Mouse (Mus musculus) cerebellum, adult 11-12 months (tissue): ENCODE data around the gene Cyp3a57.
"Not testable (repeated sequence)": the region's sequence is repeated elsewhere in the genome, so short reads cannot be mapped to it uniquely, and the experiment has no call there.

Source experiments
- DNase-seq: peaks from one replicate; pipeline ENCODE4 v3.0.0; 2022

The Cyp3a57 gene

DNA sequence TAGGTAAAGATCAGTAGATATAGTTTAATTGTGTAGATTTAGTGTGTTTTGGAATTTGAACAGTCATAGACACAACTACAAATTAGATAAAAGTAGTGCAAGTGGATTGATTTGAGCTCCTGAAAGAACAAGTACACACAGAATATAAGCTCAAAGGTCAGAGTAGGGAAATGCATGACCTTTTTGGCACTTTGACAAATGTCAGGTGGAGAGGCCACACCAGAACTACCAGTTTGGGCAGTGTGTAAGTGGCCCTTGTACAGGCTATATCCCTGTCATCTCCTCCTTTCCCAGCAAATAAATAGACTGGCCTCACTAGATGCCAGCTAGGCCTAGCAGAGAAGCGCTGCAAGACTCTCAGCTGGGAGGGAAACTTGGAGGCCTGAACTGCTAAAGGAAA lies at the start of gene Cyp3a57:
Cyp3a57 (plus strand) TSS at position 339 of the 400 bp plus-strand sequence.
- DNase-seq = no peak

DNA sequence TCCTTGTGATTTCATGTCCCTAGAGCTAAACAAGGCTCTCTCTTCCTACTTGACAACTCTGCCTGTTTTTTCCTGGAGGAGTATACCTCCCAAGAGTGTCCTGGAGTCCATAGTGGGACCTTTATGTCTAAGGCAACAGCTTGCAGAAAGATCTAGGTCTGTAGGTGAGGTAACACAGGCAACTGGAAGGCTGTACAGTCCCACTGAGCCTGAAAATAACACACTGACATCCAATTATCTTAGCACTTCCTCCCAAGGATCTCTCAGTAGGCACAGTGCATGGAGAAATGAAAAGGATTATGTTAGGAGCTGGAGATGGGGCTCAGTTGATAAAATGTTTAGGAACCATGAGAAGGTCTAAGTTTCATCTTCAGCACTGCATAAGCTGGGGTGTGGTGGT lies 44.6 kb upstream of the Cyp3a57 start:
- DNase-seq = no peak

DNA sequence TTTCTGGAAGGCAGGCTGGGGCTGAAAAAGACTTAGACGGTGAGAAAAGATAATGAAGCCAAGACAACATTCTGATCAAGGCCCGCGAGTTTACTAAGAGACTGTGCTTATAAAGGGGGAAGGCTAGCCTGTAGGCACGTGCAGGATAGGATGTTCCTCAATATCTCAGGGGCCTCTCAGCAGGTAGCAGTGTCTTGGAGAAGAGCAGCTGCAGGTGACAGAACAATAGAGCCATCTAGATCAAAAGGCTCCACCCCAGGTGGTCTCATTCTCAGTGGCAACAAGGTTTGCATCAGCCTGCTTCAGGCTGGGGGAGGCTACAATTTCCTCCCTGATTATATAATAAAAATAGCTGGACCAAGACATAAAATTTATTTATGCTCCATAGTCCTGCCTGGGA lies 43.3 kb upstream of the Cyp3a57 start:
- not testable (repeated sequence) for DNase-seq

DNA sequence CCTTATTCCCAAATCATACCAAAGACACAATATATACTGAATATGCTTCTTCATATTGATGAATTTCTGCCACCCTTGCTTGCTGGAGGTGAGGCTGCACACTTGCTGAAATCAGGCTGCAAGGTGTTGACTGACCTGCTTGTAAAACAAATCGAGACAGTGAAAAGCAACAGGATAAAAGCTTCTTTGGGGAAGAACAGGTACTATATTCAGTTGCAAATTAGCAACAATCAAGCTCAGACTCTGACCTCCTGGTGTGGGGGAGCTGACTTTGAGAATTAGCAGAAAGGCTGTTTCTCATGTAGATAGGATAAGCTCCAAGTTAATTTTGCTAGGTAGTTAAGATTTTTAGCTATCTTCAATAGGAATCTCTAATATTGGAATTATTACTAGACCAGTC lies 42.7 kb upstream of the Cyp3a57 start:
- no peak for DNase-seq

DNA sequence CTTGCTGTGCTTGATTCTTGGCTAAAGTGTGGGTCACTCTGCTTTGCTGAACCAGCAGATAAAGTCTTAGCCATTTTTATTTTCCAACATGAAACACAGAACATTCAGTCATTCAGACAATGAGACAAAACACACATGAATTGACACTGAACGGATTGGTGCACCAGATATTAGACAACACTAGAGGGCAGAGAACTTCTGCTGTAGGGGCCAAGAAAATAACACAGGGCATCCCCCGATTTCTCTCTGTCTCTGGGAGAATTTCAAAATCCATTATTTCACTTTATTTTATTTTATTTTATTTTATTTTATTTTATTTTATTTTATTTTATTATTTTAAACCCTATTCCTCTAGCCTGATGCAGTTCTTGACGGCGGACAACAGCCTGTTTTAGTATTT lies 38.1 kb upstream of the Cyp3a57 start:
- DNase-seq = not testable (repeated sequence)

DNA sequence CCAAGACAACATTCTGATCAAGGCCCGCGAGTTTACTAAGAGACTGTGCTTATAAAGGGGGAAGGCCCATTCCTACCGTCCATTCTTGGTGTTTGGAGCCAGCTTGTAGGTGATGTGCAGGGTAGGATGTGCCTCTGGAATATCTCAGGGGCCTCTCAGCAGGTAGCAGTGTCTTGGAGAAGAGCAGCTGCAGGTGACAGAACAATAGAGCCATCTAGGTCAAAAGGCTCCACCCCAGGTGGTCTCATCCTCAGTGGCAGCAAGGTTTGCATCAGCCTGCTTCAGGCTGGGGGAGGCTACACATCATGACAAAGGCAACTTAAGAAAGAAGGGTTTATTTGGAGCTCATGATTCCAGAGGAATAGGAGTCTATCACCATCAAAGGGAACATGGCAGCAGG lies 37.3 kb upstream of the Cyp3a57 start:
- DNase-seq = not testable (repeated sequence)

DNA sequence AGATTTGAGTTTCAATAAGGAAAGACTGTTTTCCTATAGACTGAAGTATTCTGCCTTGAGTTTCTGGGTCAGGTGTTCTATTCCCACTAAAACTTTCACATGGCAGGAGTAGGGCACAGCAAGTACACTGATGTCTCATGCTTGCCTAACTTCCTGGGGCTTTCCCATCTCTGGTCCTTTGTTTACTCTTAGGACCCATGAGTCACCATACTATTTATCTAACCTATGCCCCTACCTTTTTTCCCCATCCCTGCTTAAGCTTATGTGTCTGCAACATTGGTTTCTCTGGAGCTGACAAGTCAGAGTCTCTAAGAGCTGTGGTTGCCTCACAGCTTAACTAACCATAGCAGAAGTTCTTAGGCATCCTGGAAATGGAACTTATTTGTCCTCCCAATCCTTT lies 31.2 kb upstream of the Cyp3a57 start:
- no peak for DNase-seq

DNA sequence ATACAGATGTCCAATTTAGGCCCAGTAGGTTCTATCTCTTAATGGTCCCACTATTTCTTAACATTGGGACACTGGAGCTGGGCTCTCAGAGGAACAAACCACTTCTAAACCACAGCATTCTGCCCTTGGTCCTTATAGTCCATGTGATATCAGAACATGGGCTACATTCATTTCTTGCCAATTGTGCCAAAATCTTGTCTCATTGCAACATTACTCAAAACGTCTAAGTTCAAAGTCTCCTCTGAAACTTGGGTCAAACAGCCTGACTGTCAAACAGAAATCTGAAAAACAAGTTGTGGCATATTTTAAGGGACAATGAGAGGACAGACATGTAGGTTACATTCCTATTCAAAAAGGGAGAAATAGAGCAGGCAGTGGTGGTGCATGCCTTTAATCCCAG lies 27.9 kb upstream of the Cyp3a57 start:
- no peak for DNase-seq

DNA sequence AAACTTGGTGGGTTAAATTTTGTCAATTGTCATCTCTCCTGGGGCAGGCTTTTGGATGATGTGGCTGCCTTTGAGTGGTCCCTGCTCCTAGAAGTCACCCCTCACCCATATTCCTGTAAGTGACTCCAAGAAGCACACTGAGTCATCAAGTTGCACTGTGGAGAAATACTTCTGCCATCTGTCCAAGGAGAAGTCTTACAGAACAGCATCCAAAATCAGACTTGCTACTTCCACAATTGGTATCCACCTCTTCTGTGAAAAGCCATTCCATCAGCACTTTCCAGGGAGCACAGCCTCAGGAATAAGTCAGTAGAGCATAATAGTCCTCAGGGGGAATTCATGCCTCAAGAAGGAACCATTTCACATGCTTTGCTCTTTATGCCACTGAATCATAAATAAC lies 6.3 kb upstream of the Cyp3a57 start:
- not testable (repeated sequence) for DNase-seq

DNA sequence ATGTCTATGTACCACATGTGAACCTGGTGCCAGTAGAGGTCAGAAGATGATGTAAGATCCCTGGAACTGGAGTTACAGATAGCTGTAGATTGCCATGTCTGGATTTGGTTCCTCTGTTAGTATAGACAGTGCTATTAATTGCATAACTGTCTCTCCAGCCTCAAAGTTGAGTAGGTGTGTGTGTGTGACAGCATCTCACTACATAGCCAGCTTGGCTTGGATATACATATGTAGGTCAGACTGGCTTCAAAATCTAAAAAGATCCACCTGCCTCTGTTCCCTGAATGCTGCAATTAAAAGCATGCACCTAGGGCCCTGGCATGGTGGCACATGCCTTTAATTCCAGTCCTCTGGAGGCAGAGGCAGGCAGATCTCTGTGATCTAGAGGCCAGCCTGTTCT lies 4.6 kb downstream of the Cyp3a57 start:
- DNase-seq = no peak

DNA sequence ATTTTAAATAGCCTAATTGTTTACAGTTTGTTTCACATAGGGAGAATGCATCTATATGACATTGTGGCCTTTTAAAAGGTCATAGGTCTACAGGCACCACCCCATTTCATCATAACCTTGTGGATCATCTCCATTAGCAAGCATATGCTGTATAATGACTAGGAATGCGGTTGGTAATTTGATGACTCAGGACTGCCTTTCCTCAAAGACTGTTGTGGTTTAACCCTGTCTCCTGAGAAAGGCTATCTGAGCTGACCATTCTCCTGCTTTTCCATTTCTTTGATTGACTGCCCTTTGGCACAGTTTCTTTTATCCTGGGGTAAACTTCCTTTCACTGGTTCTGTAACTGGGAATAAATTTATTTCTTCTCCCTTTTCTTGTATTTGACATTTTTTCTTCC lies 8.0 kb downstream of the Cyp3a57 start:
- no peak for DNase-seq

DNA sequence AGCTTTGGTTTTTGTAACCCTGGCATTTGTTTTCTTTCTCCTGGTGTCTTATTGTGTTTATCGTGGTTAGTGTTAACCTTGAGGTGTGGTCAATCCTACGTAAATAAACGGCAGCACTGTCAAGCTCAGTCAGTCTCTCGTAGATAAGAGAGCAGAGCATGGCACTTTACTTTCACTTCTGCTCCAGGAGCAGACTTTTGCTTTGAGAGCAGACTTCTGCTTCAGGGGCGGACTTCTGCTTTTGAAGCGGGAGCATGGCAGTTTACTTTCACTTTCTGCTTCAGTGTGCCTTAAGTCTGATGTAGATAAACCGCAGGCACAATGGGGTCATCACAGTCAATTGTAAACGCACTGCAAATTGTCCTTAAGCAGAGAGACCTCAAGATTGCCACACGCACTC lies 70.3 kb downstream of the Cyp3a57 start:
- not testable (repeated sequence) for DNase-seq

DNA sequence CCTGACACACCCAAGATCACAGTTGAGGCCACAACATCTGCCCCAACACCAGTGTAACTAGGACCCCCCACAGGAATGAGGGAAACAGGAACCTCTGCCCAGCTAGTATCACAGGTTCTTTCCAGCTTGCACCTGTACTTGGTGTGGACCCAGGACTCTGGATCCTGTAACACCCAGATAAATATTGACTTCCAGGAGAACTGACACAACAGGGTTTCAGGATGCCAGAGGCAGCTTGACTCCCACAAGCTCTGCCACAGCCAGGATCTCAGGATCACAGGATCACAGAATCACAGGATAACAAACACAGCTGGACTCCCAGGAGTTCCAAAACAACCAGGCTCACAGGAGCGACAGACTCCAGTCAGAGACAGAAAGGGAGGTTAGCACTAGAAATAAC lies 77.2 kb downstream of the Cyp3a57 start:
- DNase-seq = no peak

DNA sequence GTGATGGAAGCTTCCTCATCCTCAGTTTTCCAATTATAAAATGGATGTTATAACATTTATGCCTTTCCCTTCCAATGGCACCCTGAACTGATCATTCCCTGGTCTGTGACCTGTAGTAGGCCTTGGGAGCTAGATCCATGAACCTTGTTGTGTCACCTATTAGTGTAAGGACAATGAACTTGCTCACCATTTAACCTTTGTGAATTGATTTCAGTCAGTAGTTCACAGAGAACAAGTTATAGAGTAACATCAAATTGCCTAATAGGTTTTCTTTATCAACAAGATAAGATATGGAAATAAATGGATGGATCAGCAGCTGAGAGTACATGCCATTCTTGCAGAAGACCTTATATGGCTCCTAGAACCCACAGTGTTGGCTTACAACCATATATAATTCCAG lies 85.9 kb downstream of the Cyp3a57 start:
- no peak for DNase-seq

DNA sequence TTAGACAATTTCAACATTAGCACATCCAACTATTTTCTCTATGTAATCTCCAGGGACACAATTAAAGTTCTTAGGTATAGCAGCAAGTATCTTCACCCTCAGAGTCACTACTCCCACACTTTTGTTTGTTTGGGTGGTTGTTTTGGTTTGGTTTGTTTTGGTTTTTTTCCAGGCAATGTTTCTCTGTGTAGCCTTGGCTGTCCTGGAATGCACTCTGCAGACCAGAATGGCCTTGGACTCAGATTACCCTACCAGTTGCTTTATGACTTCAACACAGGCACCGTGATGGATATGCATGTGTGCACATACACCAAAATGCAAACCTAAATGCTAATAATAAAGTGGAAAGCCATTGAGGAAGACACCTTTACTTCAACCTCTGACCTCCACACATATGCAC lies 88.6 kb downstream of the Cyp3a57 start:
- DNase-seq = no peak
